Mouse (Mus musculus) kidney, postnatal 0 days (tissue): ENCODE measurements at regions not wholly inside any gene's neighbourhood (a gene's known extent, or its start where the extent isn't known, plus 50 kb on each side); places are given as distances from the start of the nearest gene placed in this dataset.
A peak's percentile ranks its signal among the peaks of the same experiment; 100 is the strongest.

Experiments used
- ATAC-seq: fragments of 200-750 bp; cut with Nextera tagmentation; replicated peaks from 2 replicates; pipeline ENCODE4 v1.8.0; 2017; ENCODE audit warnings: low read depth, moderate number of reproducible peaks, moderate TSS enrichment, moderate library complexity; ENCODE audit not compliant: low FRiP score
- DNase-seq: peaks from one replicate; pipeline ENCODE4 v3.0.0-alpha.2; 2016; ENCODE audit warnings: low spot score
- H3K27ac ChIP-seq: fragments of 300-500 bp; sonication (generic); 2 replicates; pipeline ENCODE4 v1.5.1; 2014; ENCODE audit warnings: mild to moderate bottlenecking
- H3K27me3 ChIP-seq: fragments of 300-500 bp; sonication (generic); 2 replicates; pipeline ENCODE4 v1.6.1; 2014; ENCODE audit warnings: low read length, mixed read lengths; ENCODE audit not compliant: insufficient read depth
- H3K36me3 ChIP-seq: fragments of 300-500 bp; sonication (generic); 2 replicates; pipeline ENCODE4 v1.6.1; 2014; ENCODE audit warnings: low read length, mixed read lengths; ENCODE audit not compliant: insufficient read depth
- H3K4me1 ChIP-seq: fragments of 300-500 bp; sonication (generic); replicated peaks from 2 replicates; pipeline ENCODE4 v1.6.1; 2014; ENCODE audit warnings: antibody characterized with exemption, low read length, mixed read lengths; ENCODE audit not compliant: insufficient read depth
- H3K4me2 ChIP-seq: fragments of 300-500 bp; sonication (generic); 2 replicates; pipeline ENCODE4 v1.6.1; 2014; ENCODE audit warnings: mild to moderate bottlenecking, low read length, moderate library complexity, mixed read lengths
- H3K4me3 ChIP-seq: fragments of 300-500 bp; sonication (generic); replicated peaks from 2 replicates; pipeline ENCODE4 v1.5.1; 2014; ENCODE audit warnings: low read depth, low read length
- H3K9ac ChIP-seq: fragments of 300-500 bp; sonication (generic); 2 replicates; pipeline ENCODE4 v1.6.1; 2014; ENCODE audit warnings: low read depth, low read length
- H3K9me3 ChIP-seq: fragments of 300-500 bp; sonication (generic); replicated peaks from 2 replicates; pipeline ENCODE4 v1.6.1; 2016; ENCODE audit warnings: low read length, inconsistent platforms, mixed read lengths
- CTCF ChIP-seq: IDR thresholded peaks from 2 replicates; pipeline ENCODE4 v1.5.1; 2016; ENCODE audit warnings: antibody characterized with exemption, low read depth, mild to moderate bottlenecking, moderate library complexity
- WGBS: fragments of 180-500 bp; shearing (Covaris S2); extraction: QIAGEN DNeasy Blood & Tissue Kit; methylation state at CpG from one replicate; pipeline ENCODE4 v1.1.7; 2014; 5-methylcytosine and 5-hydroxymethylcytosine counted together

- Histone ChIP-seq H3K4me3 (no peak overlapping the region), H3K9me3 (no peaks in the 10 kb centered on the region), H3K27me3 (no peaks in the 10 kb centered on the region), H3K27ac (no peak overlapping the region), H3K4me2 (no peak overlapping the region), H3K9ac (no peak overlapping the region), H3K36me3 (no peaks in the 10 kb centered on the region), H3K4me1 (no peaks in the 10 kb centered on the region)
- TF ChIP-seq CTCF: no peak
- DNase-seq (peak; percentile 68), ATAC-seq (no peak; the same call in 1 of the 2 replicates)
- 46% methylated on average over 14 of the region's 14 CpGs for WGBS
These were observed 124.9 kb upstream of the Egflam start for GRCm38 (mm10) chr15:7522902-7523786.

GRCm38 (mm10) chr15:7530959-7531588 lies 132.9 kb upstream of the Egflam start:
- no peak overlapping the region for H3K9ac ChIP-seq
- H3K27ac ChIP-seq: 0 out of 2 replicates have a peak overlapping the region, but pooled peaks have one; percentile 15
- peak; percentile 66 for DNase-seq
- no peaks in the 10 kb centered on the region for H3K36me3 ChIP-seq
- H3K4me2 ChIP-seq: no peak overlapping the region
- H3K4me3 ChIP-seq: no peak overlapping the region
- H3K9me3 ChIP-seq: no peaks in the 10 kb centered on the region
- H3K27me3 ChIP-seq: no peaks in the 10 kb centered on the region
- ATAC-seq: no peak
- H3K4me1 ChIP-seq: 0 out of 2 replicates have a peak, but pooled peaks cover 3% of the 10 kb centered on the region
- WGBS: 17% methylated on average over 5 of the region's 5 CpGs
- TF ChIP-seq CTCF: no peak

GRCm38 (mm10) chr15:7537858-7538257 lies 139.7 kb upstream of the Egflam start:
- Histone ChIP-seq H3K4me2 (no peak overlapping the region), H3K4me1 (no peaks in the 10 kb centered on the region), H3K27me3 (no peaks in the 10 kb centered on the region), H3K9me3 (no peaks in the 10 kb centered on the region), H3K27ac (no peak overlapping the region), H3K36me3 (no peaks in the 10 kb centered on the region), H3K4me3 (no peak overlapping the region), H3K9ac (no peak overlapping the region)
- DNase-seq (no peak), ATAC-seq (no peak)
- no peak for TF ChIP-seq CTCF
- 51% methylated on average over 4 of the region's 4 CpGs for WGBS

GRCm38 (mm10) chr15:7553190-7553895 lies 155.1 kb upstream of the Egflam start:
- WGBS: 82% methylated on average over 2 of the region's 2 CpGs
- H3K4me2 ChIP-seq: no peak overlapping the region
- H3K27ac ChIP-seq: no peak overlapping the region
- H3K9ac ChIP-seq: no peak overlapping the region
- no peak for TF ChIP-seq CTCF
- no peak for ATAC-seq
- H3K9me3 ChIP-seq: no peaks in the 10 kb centered on the region
- no peaks in the 10 kb centered on the region for H3K27me3 ChIP-seq
- no peak overlapping the region for H3K4me3 ChIP-seq
- DNase-seq: no peak
- no peaks in the 10 kb centered on the region for H3K36me3 ChIP-seq
- no peaks in the 10 kb centered on the region for H3K4me1 ChIP-seq

- H3K36me3 ChIP-seq: no peaks in the 10 kb centered on the region
- H3K27me3 ChIP-seq: no peaks in the 10 kb centered on the region
- H3K27ac ChIP-seq: no peak overlapping the region
- DNase-seq (no peak), ATAC-seq (no peak)
- WGBS: 39% methylated on average over 3 of the region's 3 CpGs
- H3K4me1 ChIP-seq: no peaks in the 10 kb centered on the region
- H3K9me3 ChIP-seq: no peaks in the 10 kb centered on the region
- H3K4me3 ChIP-seq: no peak overlapping the region
- TF ChIP-seq CTCF: no peak
- H3K4me2 ChIP-seq: no peak overlapping the region
- no peak overlapping the region for H3K9ac ChIP-seq
These were observed 156.2 kb upstream of the Egflam start for GRCm38 (mm10) chr15:7554433-7554832.

- H3K27ac ChIP-seq: no peak overlapping the region
- H3K4me2 ChIP-seq: no peak overlapping the region
- H3K36me3 ChIP-seq: no peaks in the 10 kb centered on the region
- H3K9me3 ChIP-seq: no peaks in the 10 kb centered on the region
- no peaks in the 10 kb centered on the region for H3K4me1 ChIP-seq
- H3K4me3 ChIP-seq: no peak overlapping the region
- no peak for TF ChIP-seq CTCF
- no peaks in the 10 kb centered on the region for H3K27me3 ChIP-seq
- DNase-seq: peak; percentile 64
- H3K9ac ChIP-seq: no peak overlapping the region
- ATAC-seq: no peak
- 63% methylated on average over 4 of the region's 4 CpGs for WGBS
These were observed 165.1 kb upstream of the Egflam start for GRCm38 (mm10) chr15:7563279-7563678.
